ENCODE assay signal across 9 mouse cellular contexts in genomic region chr9:65598765-65599249, GRCm38 (mm10). TPM values are rescaled to one million over a fixed set of nuclear protein-coding genes. Genes with fewer than 3 reads are reported as not detected.
DNase-seq lines count a peak whose midpoint lies in the region; ATAC-seq and TF ChIP-seq lines count a peak whose summit lies in the region.
"Had no signal": no experiment of that assay in that cellular context is flagged by ENCODE, and none has a peak within 500 bp of the region (broad histone marks: within the 10 kb centered on the region; RNA-seq: fewer than 3 reads in every experiment).

No protein-coding gene starts in this region.

- TF ChIP-seq POLR2A in small intestine, adult 2 months (IDR thresholded peaks at IDR 0.05; ENCODE audit: low read depth, low read length) = no peak

- 56% methylated on average over 6 of the region's 11 CpGs for WGBS in midbrain, postnatal 0 days
- WGBS in midbrain, embryonic 13.5 days = 55% methylated on average over 7 of the region's 11 CpGs
- 37% methylated on average over 6 of the region's 11 CpGs for WGBS in embryonic facial prominence, embryonic 14.5 days
- WGBS in hindbrain, postnatal 0 days = 55% methylated on average over 7 of the region's 11 CpGs
- 38% methylated on average over 8 of the region's 11 CpGs for WGBS in liver, embryonic 15.5 days (ENCODE audit: insufficient replicate concordance)
- 41% methylated on average over 9 of the region's 11 CpGs for WGBS in small intestine, adult 2 months

- H3K4me1 ChIP-seq in midbrain, postnatal 0 days (ENCODE audit: insufficient read depth, low read length) = no peaks in the 10 kb centered on the region
- H3K4me1 ChIP-seq in midbrain, embryonic 13.5 days (replicated peaks) = no peaks in the 10 kb centered on the region
- no peaks in the 10 kb centered on the region for H3K4me1 ChIP-seq in embryonic facial prominence, embryonic 14.5 days (ENCODE audit: control insufficient read depth, insufficient read depth, low read length)
- H3K4me1 ChIP-seq in hindbrain, postnatal 0 days (ENCODE audit: insufficient read depth, low read length) = no peaks in the 10 kb centered on the region
- 0 out of 2 replicates have a peak, but pooled peaks cover 4% of the 10 kb centered on the region for H3K4me1 ChIP-seq in liver, embryonic 15.5 days (replicated peaks)
- no peaks in the 10 kb centered on the region for H3K4me1 ChIP-seq in small intestine, adult 2 months (ENCODE audit: control insufficient read depth, insufficient read depth, insufficient read length, low read length)
- H3K4me1 ChIP-seq: neural tube, embryonic 12.5 days had no signal

- no peak overlapping the region for H3K9ac ChIP-seq in midbrain, postnatal 0 days (replicated peaks; ENCODE audit: low read length, poor library complexity, severe bottlenecking)
- no peak overlapping the region for H3K9ac ChIP-seq in midbrain, embryonic 13.5 days (replicated peaks)
- no peak overlapping the region for H3K9ac ChIP-seq in embryonic facial prominence, embryonic 14.5 days (ENCODE audit: low read depth, low read length)
- no peak overlapping the region for H3K9ac ChIP-seq in hindbrain, postnatal 0 days (replicated peaks; ENCODE audit: low read length)
- no peak overlapping the region for H3K9ac ChIP-seq in liver, embryonic 15.5 days
- H3K9ac ChIP-seq: neural tube, embryonic 12.5 days had no signal

- no peak overlapping the region for H3K4me3 ChIP-seq in midbrain, postnatal 0 days (ENCODE audit: low read depth, low read length)
- no peak overlapping the region for H3K4me3 ChIP-seq in midbrain, embryonic 13.5 days (replicated peaks)
- no peak overlapping the region for H3K4me3 ChIP-seq in embryonic facial prominence, embryonic 14.5 days (ENCODE audit: low read depth, low read length)
- no peak overlapping the region for H3K4me3 ChIP-seq in hindbrain, postnatal 0 days (ENCODE audit: low read length)
- H3K4me3 ChIP-seq in liver, embryonic 15.5 days (replicated peaks) = 0 out of 2 replicates have a peak overlapping the region, but pooled peaks have one; percentile 15
- H3K4me3 ChIP-seq in small intestine, adult 2 months (ENCODE audit: low read depth, low read length) = no peak overlapping the region
- H3K4me3 ChIP-seq: neural tube, embryonic 12.5 days had no signal

- no peak overlapping the region for H3K4me2 ChIP-seq in midbrain, postnatal 0 days (ENCODE audit: low read depth, low read length, poor library complexity, severe bottlenecking)
- no peak overlapping the region for H3K4me2 ChIP-seq in midbrain, embryonic 13.5 days (replicated peaks)
- peak overlapping the region; percentile 34; the same call in 1 of the 2 replicates for H3K4me2 ChIP-seq in embryonic facial prominence, embryonic 14.5 days (ENCODE audit: low read depth, low read length)
- no peak overlapping the region for H3K4me2 ChIP-seq in hindbrain, postnatal 0 days (ENCODE audit: low read depth, low read length)
- H3K4me2 ChIP-seq in liver, embryonic 15.5 days = peak overlapping the region; percentile 50
- H3K4me2 ChIP-seq: neural tube, embryonic 12.5 days had no signal

- no peaks in the 10 kb centered on the region for H3K9me3 ChIP-seq in midbrain, postnatal 0 days (ENCODE audit: low read length)
- no peaks in the 10 kb centered on the region for H3K9me3 ChIP-seq in midbrain, embryonic 13.5 days
- no peaks in the 10 kb centered on the region for H3K9me3 ChIP-seq in embryonic facial prominence, embryonic 14.5 days (ENCODE audit: control insufficient read depth, low read length)
- no peaks in the 10 kb centered on the region for H3K9me3 ChIP-seq in hindbrain, postnatal 0 days (ENCODE audit: low read length)
- no peaks in the 10 kb centered on the region for H3K9me3 ChIP-seq in liver, embryonic 15.5 days (replicated peaks)
- H3K9me3 ChIP-seq: neural tube, embryonic 12.5 days had no signal

- no peak for ATAC-seq in midbrain, postnatal 0 days (ENCODE audit: low FRiP score)
- no peak for ATAC-seq in midbrain, embryonic 13.5 days
- no peak for ATAC-seq in embryonic facial prominence, embryonic 14.5 days (ENCODE audit: low read depth)
- no peak for ATAC-seq in hindbrain, postnatal 0 days
- ATAC-seq in liver, embryonic 15.5 days (ENCODE audit: insufficient read depth) = no peak

- no peaks in the 10 kb centered on the region for H3K36me3 ChIP-seq in midbrain, postnatal 0 days (ENCODE audit: insufficient read depth, low read length)
- peaks cover 14% of the 10 kb centered on the region for H3K36me3 ChIP-seq in midbrain, embryonic 13.5 days
- peaks cover 17% of the 10 kb centered on the region for H3K36me3 ChIP-seq in embryonic facial prominence, embryonic 14.5 days (ENCODE audit: control insufficient read depth, insufficient read depth, low read length)
- H3K36me3 ChIP-seq in hindbrain, postnatal 0 days (ENCODE audit: insufficient read depth, low read length) = no peaks in the 10 kb centered on the region
- H3K36me3 ChIP-seq in liver, embryonic 15.5 days (replicated peaks) = peaks cover 23% of the 10 kb centered on the region
- peaks cover 6% of the 10 kb centered on the region for H3K36me3 ChIP-seq in small intestine, adult 2 months (ENCODE audit: control insufficient read depth, insufficient read depth, low read length)

- no peak overlapping the region for H3K27ac ChIP-seq in midbrain, postnatal 0 days (ENCODE audit: low read depth, low read length)
- H3K27ac ChIP-seq in midbrain, embryonic 13.5 days = no peak overlapping the region
- no peak overlapping the region for H3K27ac ChIP-seq in embryonic facial prominence, embryonic 14.5 days (replicated peaks; ENCODE audit: low read depth, low read length)
- no peak overlapping the region for H3K27ac ChIP-seq in hindbrain, postnatal 0 days
- H3K27ac ChIP-seq in liver, embryonic 15.5 days (replicated peaks) = no peak overlapping the region
- H3K27ac ChIP-seq in small intestine, adult 2 months (ENCODE audit: insufficient read depth, low read depth, low read length) = no peak overlapping the region
- H3K27ac ChIP-seq: neural tube, embryonic 12.5 days had no signal

- no peaks in the 10 kb centered on the region for H3K27me3 ChIP-seq in midbrain, postnatal 0 days (ENCODE audit: insufficient read depth, low read length)
- H3K27me3 ChIP-seq in midbrain, embryonic 13.5 days = no peaks in the 10 kb centered on the region
- no peaks in the 10 kb centered on the region for H3K27me3 ChIP-seq in embryonic facial prominence, embryonic 14.5 days (replicated peaks; ENCODE audit: control insufficient read depth, insufficient read depth, low read length)
- no peaks in the 10 kb centered on the region for H3K27me3 ChIP-seq in hindbrain, postnatal 0 days (ENCODE audit: insufficient read depth, low read length)
- H3K27me3 ChIP-seq in liver, embryonic 15.5 days = 0 out of 2 replicates have a peak, but pooled peaks cover 3% of the 10 kb centered on the region
- H3K27me3 ChIP-seq in small intestine, adult 2 months (ENCODE audit: control insufficient read depth, insufficient read depth, low read length) = no peaks in the 10 kb centered on the region
- H3K27me3 ChIP-seq: neural tube, embryonic 12.5 days had no signal

- peak; percentile 76 for DNase-seq in midbrain, postnatal 0 days (ENCODE audit: low spot score)
- DNase-seq in ZHBTc4 (ENCODE audit: low read depth, low spot score) = peak; percentile 87
- DNase-seq in embryonic facial prominence, embryonic 14.5 days (ENCODE audit: low spot score) = peak; percentile 77
- peak; percentile 77 for DNase-seq in hindbrain, postnatal 0 days (ENCODE audit: low spot score)
- DNase-seq in urinary bladder, postnatal 10 days (ENCODE audit: low spot score) = no peak

- peak; percentile 73 for TF ChIP-seq CTCF in midbrain, postnatal 0 days (IDR thresholded peaks at IDR 0.05)
- peak; percentile 63 for TF ChIP-seq CTCF in hindbrain, postnatal 0 days (IDR thresholded peaks at IDR 0.05; ENCODE audit: low read depth)
- TF ChIP-seq CTCF in small intestine, adult 2 months (IDR thresholded peaks at IDR 0.05; ENCODE audit: extremely low read depth, insufficient read length, insufficient replicate concordance, low read depth, low read length) = peak; percentile 53; the same call in 1 of the 2 replicates

RNA-seq across cellular contexts. Expression of gene Pif1, which starts 11.8 kb away (rescaled TPM):
- total RNA-seq in midbrain, postnatal 0 days (2014; rRNA removed) = 0.99 and 2.2 TPM in 2 replicates
- 0.33 and 0.77 TPM in 2 replicates for polyA plus RNA-seq in midbrain, postnatal 0 days (2015; fragmentation: Nextera tagmentation; extraction: Ambion mirVana)
- 8.4 and 9.7 TPM in 2 replicates for polyA plus RNA-seq in midbrain, embryonic 13.5 days (2015; fragmentation: Nextera tagmentation; extraction: Ambion mirVana)
- polyA plus RNA-seq in embryonic facial prominence, embryonic 14.5 days (2014; fragmentation: Nextera tagmentation; extraction: Ambion mirVana) = 5.9 and 7.2 TPM in 2 replicates
- total RNA-seq in hindbrain, postnatal 0 days (2014; rRNA removed) = 3.5 and 15.2 TPM in 2 replicates
- polyA plus RNA-seq in hindbrain, postnatal 0 days (2015; fragmentation: Nextera tagmentation; extraction: Ambion mirVana) = 2.4 and 2.9 TPM in 2 replicates
- 10.0 and 13.2 TPM in 2 replicates for polyA plus RNA-seq in liver, embryonic 15.5 days (2015; fragmentation: Nextera tagmentation; extraction: Ambion mirVana)
- 3.8 and 5.0 TPM in 2 replicates for polyA plus RNA-seq in small intestine, adult 2 months (2012; rRNA removed)

RNA-seq across cellular contexts. Expression of gene Plekho2, which starts 19.0 kb away (rescaled TPM):
- total RNA-seq in midbrain, postnatal 0 days (2014; rRNA removed) = 7.5 and 9.0 TPM in 2 replicates
- polyA plus RNA-seq in midbrain, postnatal 0 days (2015; fragmentation: Nextera tagmentation; extraction: Ambion mirVana) = 3.1 and 3.8 TPM in 2 replicates
- polyA plus RNA-seq in midbrain, embryonic 13.5 days (2015; fragmentation: Nextera tagmentation; extraction: Ambion mirVana) = 5.6 and 5.9 TPM in 2 replicates
- polyA plus RNA-seq in embryonic facial prominence, embryonic 14.5 days (2014; fragmentation: Nextera tagmentation; extraction: Ambion mirVana) = 12.9 and 14.3 TPM in 2 replicates
- total RNA-seq in hindbrain, postnatal 0 days (2014; rRNA removed) = 12.7 and 17.9 TPM in 2 replicates
- polyA plus RNA-seq in hindbrain, postnatal 0 days (2015; fragmentation: Nextera tagmentation; extraction: Ambion mirVana) = 7.0 and 7.8 TPM in 2 replicates
- 27.0 and 27.3 TPM in 2 replicates for polyA plus RNA-seq in liver, embryonic 15.5 days (2015; fragmentation: Nextera tagmentation; extraction: Ambion mirVana)
- polyA plus RNA-seq in small intestine, adult 2 months (2012; rRNA removed) = 6.3 and 9.7 TPM in 2 replicates

RNA-seq across cellular contexts. Expression of gene Rbpms2, which starts 30.6 kb away (rescaled TPM):
- total RNA-seq in midbrain, postnatal 0 days (2014; rRNA removed) = 3.1 and 5.8 TPM in 2 replicates
- polyA plus RNA-seq in midbrain, postnatal 0 days (2015; fragmentation: Nextera tagmentation; extraction: Ambion mirVana) = 3.4 and 3.7 TPM in 2 replicates
- 4.5 and 4.9 TPM in 2 replicates for polyA plus RNA-seq in midbrain, embryonic 13.5 days (2015; fragmentation: Nextera tagmentation; extraction: Ambion mirVana)
- 13.6 and 13.8 TPM in 2 replicates for polyA plus RNA-seq in embryonic facial prominence, embryonic 14.5 days (2014; fragmentation: Nextera tagmentation; extraction: Ambion mirVana)
- total RNA-seq in hindbrain, postnatal 0 days (2014; rRNA removed) = 3.3 and 5.9 TPM in 2 replicates
- 3.8 and 5.1 TPM in 2 replicates for polyA plus RNA-seq in hindbrain, postnatal 0 days (2015; fragmentation: Nextera tagmentation; extraction: Ambion mirVana)
- 11.3 and 11.8 TPM in 2 replicates for polyA plus RNA-seq in liver, embryonic 15.5 days (2015; fragmentation: Nextera tagmentation; extraction: Ambion mirVana)
- 18.4 and 22.5 TPM in 2 replicates for polyA plus RNA-seq in small intestine, adult 2 months (2012; rRNA removed)

Comparison
In these comparisons a context has a peak if more than half of its experiments do, and no peak if none do; other contexts are left out.
1. H3K4me2 ChIP-seq: peak in embryonic facial prominence, embryonic 14.5 days (single experiment) and liver, embryonic 15.5 days (single experiment); none in midbrain, postnatal 0 days (single experiment), midbrain, embryonic 13.5 days (single experiment) and hindbrain, postnatal 0 days (single experiment).
2. Peak in every context shown above with its lines, with median percentiles within 50 percentile points of each other: CTCF ChIP-seq.